Mouse (Mus musculus) C2C12 (cell line): ENCODE data around the gene Prl2c5. TPM values are rescaled to one million over a fixed set of nuclear protein-coding genes. Genes with fewer than 3 reads are reported as not detected.
"Not testable (repeated sequence)": the region's sequence is repeated elsewhere in the genome, so short reads cannot be mapped to it uniquely, and the experiment has no call there.

ENCODE experiments used
- H3K27me3 ChIP-seq: one replicate; pipeline ENCODE4 v1.6.1; 2011; ENCODE audit not compliant: control insufficient read depth, insufficient read depth, insufficient read length
- H3K36me3 ChIP-seq: one replicate; pipeline ENCODE4 v1.6.1; 2011; ENCODE audit not compliant: control insufficient read depth, insufficient read depth
- H3K4me3 ChIP-seq: one replicate; pipeline ENCODE4 v1.5.1; 2011; ENCODE audit warnings: mild to moderate bottlenecking, control low read depth; ENCODE audit not compliant: poor library complexity, insufficient read depth, severe bottlenecking
- H3K79me2 ChIP-seq: one replicate; pipeline ENCODE4 v1.6.1; 2011; ENCODE audit not compliant: control insufficient read depth, insufficient read depth
- H3K79me3 ChIP-seq: one replicate; pipeline ENCODE4 v1.6.1; 2011; ENCODE audit warnings: low read depth, control low read depth
- H3ac ChIP-seq: one replicate; pipeline ENCODE3; 2011; ENCODE audit warnings: low read depth; ENCODE audit not compliant: control insufficient read depth, insufficient read length
- CEBPB ChIP-seq: IDR thresholded peaks from one replicate; pipeline ENCODE4 v1.6.1; 2011; ENCODE audit warnings: low read depth, mild to moderate bottlenecking, control low read depth, moderate library complexity
- FOSL1 ChIP-seq: IDR thresholded peaks from one replicate; pipeline ENCODE4 v1.8.0; 2011; ENCODE audit warnings: mild to moderate bottlenecking, low read length; ENCODE audit not compliant: poor library complexity, insufficient read depth, severe bottlenecking
- MAX ChIP-seq: IDR thresholded peaks from one replicate; pipeline ENCODE4 v1.6.1; 2011; ENCODE audit warnings: mild to moderate bottlenecking, control low read depth
- MYOD1 ChIP-seq: IDR thresholded peaks from one replicate; pipeline ENCODE4 v1.6.1; 2011; ENCODE audit warnings: low read depth; ENCODE audit not compliant: control insufficient read depth, insufficient read length
- USF1 ChIP-seq: IDR thresholded peaks from one replicate; pipeline ENCODE4 v1.6.1; 2011; ENCODE audit warnings: low read depth, mild to moderate bottlenecking, control low read depth, moderate library complexity
- long read RNA-seq, 2 experiments: library from polyadenylated mRNA; unstranded; transcript quantifications; one replicate each; pipeline ENCODE4 v2.0.0; 2019 to 2020
- polyA plus RNA-seq: library from polyadenylated mRNA; unstranded; fragments of >200 nt; fragmentation: generic; extraction: Trizol; gene quantifications from one replicate; pipeline ENCODE4 v1.2.1, GENCODE M21; 2012; ENCODE audit warnings: missing spikeins

Gene Prl2c5
- polyA plus RNA-seq = 0.55 TPM
- long read RNA-seq, experiment 1, partial matches to known transcripts = 1 of 2 reads
- long read RNA-seq, experiment 1, other reads (novel, unspliced or antisense) = 1 of 2 reads
- long read RNA-seq, experiment 2 = 0 reads

DNA sequence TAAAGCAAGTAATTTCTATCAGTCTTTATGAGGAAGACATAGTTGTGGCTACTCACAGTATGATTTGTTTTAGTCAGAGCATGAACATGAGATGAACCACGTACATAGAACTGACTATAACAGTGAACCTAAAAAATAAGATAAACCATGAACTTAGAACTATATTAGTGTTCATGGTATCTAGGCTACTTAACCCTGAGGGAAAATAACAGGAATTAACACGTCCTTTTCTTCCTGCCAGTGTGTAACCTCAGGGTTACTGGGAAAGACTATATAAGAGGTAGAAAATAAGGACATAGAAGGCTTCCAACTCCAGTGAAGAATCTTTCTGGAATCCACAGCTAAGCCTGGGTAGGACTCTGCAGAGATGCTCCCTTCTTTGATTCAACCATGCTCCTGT, at the start of gene Prl2c5:
Gene Prl2c5 (plus strand): TSS at position 301 of the 400 bp plus-strand sequence.
- H3ac ChIP-seq, H3K4me3 ChIP-seq, H3K79me2 ChIP-seq, H3K27me3 ChIP-seq, H3K79me3 ChIP-seq, H3K36me3 ChIP-seq: not testable (repeated sequence)

DNA sequence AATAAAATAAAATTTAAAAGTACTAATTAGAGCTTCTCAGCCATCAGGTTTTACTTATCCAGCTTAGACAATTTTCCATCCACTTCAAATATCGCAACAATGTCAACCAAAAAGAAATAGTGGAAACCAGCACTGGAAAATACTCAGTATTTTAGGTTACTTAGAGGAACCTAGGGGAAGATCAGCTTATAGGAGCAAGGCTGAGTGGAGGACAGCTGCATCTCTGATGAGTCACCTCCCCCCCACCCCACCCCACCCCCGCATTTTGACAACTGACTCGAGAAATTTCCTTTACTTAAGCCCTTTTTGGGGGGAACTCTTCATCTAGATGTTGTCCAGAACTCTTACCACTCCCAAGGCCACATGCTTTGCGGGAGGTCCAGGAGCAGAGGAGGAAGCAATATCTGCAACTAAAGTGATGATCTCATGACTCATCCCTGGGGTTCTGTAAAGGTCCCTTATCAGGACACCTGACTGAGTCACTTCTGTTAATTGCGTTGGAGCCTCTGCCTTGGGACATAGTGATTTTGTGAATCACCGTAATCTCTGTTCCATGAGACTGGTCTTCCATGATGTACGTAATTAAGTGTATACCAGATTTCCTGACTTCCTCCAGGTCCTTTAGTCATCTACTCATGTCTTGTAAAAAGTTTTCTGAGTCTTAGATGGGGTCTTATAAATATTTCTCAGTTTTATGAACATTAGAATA, 19.6 kb upstream of the Prl2c5 start:
- not testable (repeated sequence) for H3ac ChIP-seq, H3K79me2 ChIP-seq, H3K79me3 ChIP-seq, H3K27me3 ChIP-seq, H3K4me3 ChIP-seq, H3K36me3 ChIP-seq
- peak; percentile 80 for TF ChIP-seq MYOD1

- H3K36me3 ChIP-seq, H3K4me3 ChIP-seq, H3ac ChIP-seq, H3K79me2 ChIP-seq, H3K79me3 ChIP-seq, H3K27me3 ChIP-seq: not testable (repeated sequence)
- peak; percentile 85 for TF ChIP-seq FOSL1
- TF ChIP-seq USF1 = peak; percentile 66
- peak; percentile 58 for TF ChIP-seq MAX
Measured at GRCm38 (mm10) chr13:13168631-13169030, 13.9 kb upstream of the Prl2c5 start.

GRCm38 (mm10) chr13:13173616-13174136, 8.8 kb upstream of the Prl2c5 start:
- not testable (repeated sequence) for H3K4me3 ChIP-seq, H3ac ChIP-seq, H3K27me3 ChIP-seq, H3K79me3 ChIP-seq, H3K79me2 ChIP-seq, H3K36me3 ChIP-seq

GRCm38 (mm10) chr13:13175736-13176135, 6.8 kb upstream of the Prl2c5 start:
- not testable (repeated sequence) for H3K36me3 ChIP-seq, H3ac ChIP-seq, H3K79me2 ChIP-seq, H3K4me3 ChIP-seq, H3K79me3 ChIP-seq, H3K27me3 ChIP-seq
- peak; percentile 73 for TF ChIP-seq CEBPB

GRCm38 (mm10) chr13:13211168-13211567, 28.7 kb downstream of the Prl2c5 start:
- not testable (repeated sequence) for H3K4me3 ChIP-seq, H3K27me3 ChIP-seq, H3K36me3 ChIP-seq, H3ac ChIP-seq, H3K79me2 ChIP-seq, H3K79me3 ChIP-seq

GRCm38 (mm10) chr13:13216363-13216762, 33.8 kb downstream of the Prl2c5 start:
- not testable (repeated sequence) for H3K79me2 ChIP-seq, H3K4me3 ChIP-seq, H3K27me3 ChIP-seq, H3K36me3 ChIP-seq, H3ac ChIP-seq, H3K79me3 ChIP-seq

GRCm38 (mm10) chr13:13220231-13220630, 37.7 kb downstream of the Prl2c5 start:
- H3K4me3 ChIP-seq, H3K79me3 ChIP-seq, H3ac ChIP-seq, H3K27me3 ChIP-seq, H3K79me2 ChIP-seq, H3K36me3 ChIP-seq: not testable (repeated sequence)

DNA sequence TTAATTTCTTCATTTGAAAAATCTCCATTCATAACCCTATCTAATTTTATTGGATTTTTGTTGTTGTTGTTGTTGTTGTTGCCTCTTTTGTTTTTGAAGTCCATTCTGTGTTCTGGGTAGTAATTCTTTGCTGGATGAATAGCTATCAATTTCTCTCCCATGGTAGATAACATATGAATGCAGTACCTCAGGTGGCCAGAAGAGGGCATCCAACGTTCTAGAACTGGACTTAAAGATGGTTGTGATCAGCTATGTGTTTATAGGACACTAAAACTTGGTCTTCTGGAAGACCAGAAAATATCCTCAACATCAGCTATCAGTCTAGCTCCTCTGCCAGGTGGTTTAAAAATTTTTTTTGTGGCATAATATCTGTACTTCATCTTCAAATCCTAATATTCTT, 54.9 kb downstream of the Prl2c5 start:
- not testable (repeated sequence) for H3K27me3 ChIP-seq, H3K36me3 ChIP-seq, H3ac ChIP-seq, H3K79me3 ChIP-seq, H3K4me3 ChIP-seq, H3K79me2 ChIP-seq
